Comparison of ENCODE assay signal across 15 mouse cellular contexts in the genomic region with DNA sequence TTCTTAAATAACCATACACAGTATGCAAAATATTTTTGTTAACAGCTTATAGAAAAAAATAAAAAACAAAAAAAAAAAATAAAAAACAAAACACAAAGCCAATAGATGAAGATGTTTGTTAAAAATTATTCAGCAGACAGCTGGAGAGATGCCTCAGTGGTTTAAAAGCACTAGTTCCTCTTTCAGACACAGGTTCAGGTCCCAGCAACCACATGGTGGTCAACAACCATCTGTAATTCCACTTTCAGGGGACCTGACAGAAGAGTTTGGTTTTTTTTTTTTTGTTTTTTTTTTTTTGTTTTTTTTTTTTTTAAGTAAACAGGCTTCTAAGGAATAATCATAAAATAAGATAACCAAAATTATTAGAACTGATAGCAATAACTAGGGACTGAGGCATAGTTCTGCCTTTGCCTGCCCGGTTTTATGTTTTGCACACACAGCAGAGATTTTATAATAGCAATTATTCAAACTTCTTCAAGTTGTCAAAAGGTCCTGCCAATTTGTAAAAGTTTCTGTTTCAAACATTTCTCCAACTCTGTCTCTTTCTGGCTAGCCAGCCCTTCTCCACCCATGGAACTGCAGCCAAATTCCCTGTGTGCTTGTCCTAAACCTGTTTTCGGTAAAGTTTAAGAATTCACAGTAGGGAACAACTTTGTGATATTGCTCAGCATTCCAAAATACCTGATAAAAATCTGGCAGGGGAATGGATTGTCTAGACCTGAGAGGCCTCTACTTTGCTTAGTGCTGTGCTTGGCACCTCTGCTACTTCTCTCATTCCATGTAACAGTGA.
DNase-seq lines count a peak whose midpoint lies in the region; ATAC-seq lines count a peak whose summit lies in the region.
"Had no signal": no experiment of that assay in that cellular context is flagged by ENCODE, and none has a peak within 500 bp of the region (broad histone marks: within the 10 kb centered on the region; RNA-seq: fewer than 3 reads in every experiment).

No protein-coding gene starts in this region.

- ATAC-seq in heart, embryonic 12.5 days (ENCODE audit: insufficient number of reproducible peaks, low FRiP score), result no peak
- ATAC-seq in granulocyte monocyte progenitor cell, adult 5-6 weeks (replicated peaks; ENCODE audit: poor library complexity, severe bottlenecking), result peak; percentile 89
- no peak for ATAC-seq in forebrain, embryonic 16.5 days
- ATAC-seq: inflammation-experienced regulatory T-cells, adult 6 months; liver, embryonic 12.5 days had no signal

- no peak overlapping the region for H3K9ac ChIP-seq in heart, embryonic 12.5 days
- no peak overlapping the region for H3K9ac ChIP-seq in forebrain, embryonic 16.5 days (replicated peaks; ENCODE audit: low read depth, low read length)
- H3K9ac ChIP-seq: heart, embryonic 15.5 days; liver, embryonic 12.5 days had no signal

- H3K4me1 ChIP-seq in heart, embryonic 12.5 days (replicated peaks), result no peaks in the 10 kb centered on the region
- no peaks in the 10 kb centered on the region for H3K4me1 ChIP-seq in forebrain, embryonic 16.5 days (replicated peaks; ENCODE audit: control insufficient read depth, insufficient read depth, low read length)
- H3K4me1 ChIP-seq: heart, embryonic 15.5 days; liver, embryonic 12.5 days had no signal

- no peak overlapping the region for H3K4me3 ChIP-seq in heart, embryonic 12.5 days
- H3K4me3 ChIP-seq in forebrain, embryonic 16.5 days (replicated peaks; ENCODE audit: low read length), result no peak overlapping the region
- H3K4me3 ChIP-seq: heart, embryonic 15.5 days; liver, embryonic 12.5 days had no signal

- no peaks in the 10 kb centered on the region for H3K36me3 ChIP-seq in heart, embryonic 12.5 days
- no peaks in the 10 kb centered on the region for H3K36me3 ChIP-seq in forebrain, embryonic 16.5 days (ENCODE audit: control insufficient read depth, insufficient read depth)
- H3K36me3 ChIP-seq: heart, embryonic 15.5 days; liver, embryonic 12.5 days had no signal

- H3K27ac ChIP-seq in heart, embryonic 12.5 days (ENCODE audit: poor library complexity, severe bottlenecking), result no peak overlapping the region
- H3K27ac ChIP-seq in forebrain, embryonic 16.5 days (ENCODE audit: low read length), result no peak overlapping the region
- H3K27ac ChIP-seq: heart, embryonic 15.5 days; kidney, postnatal 0 days; liver, embryonic 12.5 days had no signal

- no peak overlapping the region for H3K4me2 ChIP-seq in heart, embryonic 12.5 days
- H3K4me2 ChIP-seq in forebrain, embryonic 16.5 days (ENCODE audit: low read length), result no peak overlapping the region
- H3K4me2 ChIP-seq: heart, embryonic 15.5 days; liver, embryonic 12.5 days; midbrain, embryonic 11.5 days had no signal

- peak; percentile 34 to 52 for DNase-seq in heart, adult 18-20 months
- peak; percentile 31 for DNase-seq in 3T3-L1 (ENCODE audit: low read depth, low spot score)
- peak; percentile 69 for DNase-seq in NIH3T3 (ENCODE audit: low read depth)
- no peak for DNase-seq in kidney, postnatal 36 days
- DNase-seq in left cerebral cortex, adult 8-10 months (ENCODE audit: low spot score in 2 of 2), result no peak
- DNase-seq: cerebellum, adult 8-10 months; thymus, postnatal 25 days had no signal

- H3K9me3 ChIP-seq in heart, embryonic 12.5 days (replicated peaks), result no peaks in the 10 kb centered on the region
- no peaks in the 10 kb centered on the region for H3K9me3 ChIP-seq in forebrain, embryonic 16.5 days (ENCODE audit: control insufficient read depth, low read length)
- H3K9me3 ChIP-seq: heart, embryonic 15.5 days; liver, embryonic 12.5 days had no signal

- WGBS in heart, embryonic 12.5 days, result 83% methylated on average over 2 of the region's 2 CpGs
- 89% methylated on average over 2 of the region's 2 CpGs for WGBS in forebrain, embryonic 16.5 days

- no peaks in the 10 kb centered on the region for H3K27me3 ChIP-seq in heart, embryonic 12.5 days (replicated peaks)
- H3K27me3 ChIP-seq in forebrain, embryonic 16.5 days (replicated peaks; ENCODE audit: control insufficient read depth, insufficient read depth, low read length), result no peaks in the 10 kb centered on the region
- H3K27me3 ChIP-seq: heart, embryonic 15.5 days; liver, embryonic 12.5 days had no signal

Comparison
In these comparisons a context has a peak if more than half of its experiments do, and no peak if none do; other contexts are left out.
1. DNase-seq: peak in heart, adult 18-20 months (2 of 2), 3T3-L1 (single experiment) and NIH3T3 (single experiment); none in kidney, postnatal 36 days (0 of 2) and left cerebral cortex, adult 8-10 months (0 of 2).